Mouse (Mus musculus) heart, embryonic 14.5 days (tissue): ENCODE results near the gene Pygo2. TPM values are rescaled to one million over a fixed set of nuclear protein-coding genes. Genes with fewer than 3 reads are reported as not detected.

Source experiments
- ATAC-seq: fragments of 200-750 bp; cut with Nextera tagmentation; 2 replicates; pipeline ENCODE4 v1.8.0; 2017; ENCODE audit warnings: low read depth, moderate TSS enrichment; ENCODE audit not compliant: insufficient number of reproducible peaks, insufficient read depth, low FRiP score
- H3K27ac ChIP-seq, 2 experiments: fragments of 200-500 bp in 1 of 2; fragments of 300-500 bp in 1 of 2; sonication (generic) in 1 of 2; replicated peaks in 1 of 2; 2 replicates each; pipeline ENCODE4 v1.5.1; 2012 to 2014; ENCODE audit warnings: low read depth in 2 of 2, low read length in 2 of 2, control low read depth in 1 of 2, mild to moderate bottlenecking in 1 of 2, mixed read lengths in 1 of 2; ENCODE audit not compliant: control insufficient read depth in 1 of 2, insufficient read depth in 1 of 2
- H3K27me3 ChIP-seq: fragments of 300-500 bp; sonication (generic); 2 replicates; pipeline ENCODE4 v1.6.1; 2014; ENCODE audit warnings: mild to moderate bottlenecking, low read length, control low read depth; ENCODE audit not compliant: control insufficient read depth, insufficient read depth
- H3K36me3 ChIP-seq: fragments of 300-500 bp; sonication (generic); 2 replicates; pipeline ENCODE4 v1.6.1; 2014; ENCODE audit warnings: mild to moderate bottlenecking, control low read depth, low read length, mixed read lengths; ENCODE audit not compliant: control insufficient read depth, insufficient read depth
- H3K4me1 ChIP-seq, 2 experiments: fragments of 200-500 bp in 1 of 2; fragments of 300-500 bp in 1 of 2; sonication (generic) in 1 of 2; 2 replicates each; pipeline ENCODE4 v1.6.1; 2012 to 2014; ENCODE audit warnings: low read length in 2 of 2, control low read depth in 1 of 2, mixed read lengths in 1 of 2; ENCODE audit not compliant: control insufficient read depth in 2 of 2, insufficient read depth in 2 of 2
- H3K4me2 ChIP-seq: fragments of 300-500 bp; sonication (generic); 2 replicates; pipeline ENCODE4 v1.6.1; 2014; ENCODE audit warnings: mild to moderate bottlenecking, low read length
- H3K4me3 ChIP-seq, 2 experiments: fragments of 200-500 bp in 1 of 2; fragments of 300-500 bp in 1 of 2; sonication (generic) in 1 of 2; 2 replicates each; pipeline ENCODE4 v1.5.1; 2012 to 2014; ENCODE audit warnings: low read length in 2 of 2, mild to moderate bottlenecking in 2 of 2, control low read depth in 1 of 2, low read depth in 1 of 2, moderate library complexity in 1 of 2; ENCODE audit not compliant: control insufficient read depth in 1 of 2, insufficient read depth in 1 of 2
- H3K9ac ChIP-seq: fragments of 300-500 bp; sonication (generic); 2 replicates; pipeline ENCODE4 v1.6.1; 2014; ENCODE audit warnings: mild to moderate bottlenecking, low read length
- H3K9me3 ChIP-seq: fragments of 300-500 bp; sonication (generic); 2 replicates; pipeline ENCODE4 v1.6.1; 2016; ENCODE audit warnings: low read length, control low read depth; ENCODE audit not compliant: control insufficient read depth
- WGBS: fragments of 180-500 bp; shearing (Covaris S2); extraction: QIAGEN DNeasy Blood & Tissue Kit; methylation state at CpG from one replicate; pipeline ENCODE4 v1.1.7; 2014; 5-methylcytosine and 5-hydroxymethylcytosine counted together
- polyA plus RNA-seq: library from polyadenylated mRNA; unstranded; fragments of >200 nt; fragmentation: Nextera tagmentation; extraction: Ambion mirVana; gene quantifications from 2 replicates; pipeline ENCODE4 v1.2.1, GENCODE M21; 2014

Gene Pygo2
- polyA plus RNA-seq, 1 experiment from 2014 or later = 27.8 TPM

GRCm38 (mm10) chr3:89394894-89395256 lies 35.1 kb upstream of the Pygo2 start:
- Histone ChIP-seq H3K9ac (peak overlapping the region; percentile 67), H3K27ac (peak overlapping the region; percentile 73 to 86), H3K36me3 (peaks cover 2% of the 10 kb centered on the region; the same call in 1 of the 2 replicates), H3K4me2 (peak overlapping the region; percentile 93), H3K4me1 (peaks cover 22 to 33% of the 10 kb centered on the region in 2 experiments), H3K27me3 (no peaks in the 10 kb centered on the region), H3K4me3 (peak overlapping the region; percentile 58 to 62), H3K9me3 (no peaks in the 10 kb centered on the region)
- ATAC-seq = peak; percentile 10
- WGBS = under 1% methylated on average over 12 of the region's 12 CpGs

GRCm38 (mm10) chr3:89395419-89395805 lies 34.6 kb upstream of the Pygo2 start:
- peaks cover 18 to 30% of the 10 kb centered on the region in 2 experiments for H3K4me1 ChIP-seq
- WGBS = 4% methylated on average over 10 of the region's 10 CpGs
- H3K27me3 ChIP-seq = no peaks in the 10 kb centered on the region
- peak overlapping the region; percentile 58 to 62 for H3K4me3 ChIP-seq
- ATAC-seq = no peak
- H3K9ac ChIP-seq = peak overlapping the region; percentile 67
- H3K27ac ChIP-seq = peak overlapping the region; percentile 73 to 86
- H3K9me3 ChIP-seq = no peaks in the 10 kb centered on the region
- H3K36me3 ChIP-seq = peaks cover 6% of the 10 kb centered on the region; the same call in 1 of the 2 replicates
- peak overlapping the region; percentile 93 for H3K4me2 ChIP-seq

- Histone ChIP-seq H3K36me3 (peaks cover 7% of the 10 kb centered on the region; the same call in 1 of the 2 replicates), H3K27me3 (no peaks in the 10 kb centered on the region), H3K4me2 (peak overlapping the region; percentile 93), H3K4me1 (peaks cover 14 to 23% of the 10 kb centered on the region in 2 experiments), H3K9ac (peak overlapping the region; percentile 67), H3K4me3 (peak overlapping the region; percentile 58 to 62), H3K27ac (peak overlapping the region; percentile 73 to 86), H3K9me3 (no peaks in the 10 kb centered on the region)
- WGBS = under 1% methylated on average over 44 of the region's 44 CpGs
- no peak for ATAC-seq
Measured at GRCm38 (mm10) chr3:89395806-89396653, 34.0 kb upstream of the Pygo2 start.

- peak overlapping the region; percentile 58 to 62 for H3K4me3 ChIP-seq
- peaks cover 13% of the 10 kb centered on the region for H3K36me3 ChIP-seq
- peak overlapping the region; percentile 42 to 86 for H3K27ac ChIP-seq
- H3K27me3 ChIP-seq = no peaks in the 10 kb centered on the region
- peak overlapping the region; percentile 67 for H3K9ac ChIP-seq
- no peaks in the 10 kb centered on the region for H3K9me3 ChIP-seq
- no peak for ATAC-seq
- peaks cover 12 to 18% of the 10 kb centered on the region in 2 experiments for H3K4me1 ChIP-seq
- peak overlapping the region; percentile 93 for H3K4me2 ChIP-seq
- 0% methylated on average over 4 of the region's 4 CpGs for WGBS
Measured at GRCm38 (mm10) chr3:89396654-89397005, 33.4 kb upstream of the Pygo2 start.

- no peak overlapping the region for H3K4me2 ChIP-seq
- no peak overlapping the region for H3K4me3 ChIP-seq
- no peak overlapping the region for H3K9ac ChIP-seq
- no peaks in the 10 kb centered on the region for H3K27me3 ChIP-seq
- H3K36me3 ChIP-seq = peaks cover 55% of the 10 kb centered on the region
- no peak for ATAC-seq
- no peak overlapping the region for H3K27ac ChIP-seq
- H3K9me3 ChIP-seq = no peaks in the 10 kb centered on the region
- peaks cover 4 to 7% of the 10 kb centered on the region in 2 experiments for H3K4me1 ChIP-seq
- 84% methylated on average over 7 of the region's 7 CpGs for WGBS
Measured at GRCm38 (mm10) chr3:89401329-89401728, 28.7 kb upstream of the Pygo2 start.

GRCm38 (mm10) chr3:89402693-89403092 lies 27.3 kb upstream of the Pygo2 start, which contains the start of gene Lenep:
Lenep (minus strand) TSS chr3:89402793.
- Histone ChIP-seq H3K27me3 (no peaks in the 10 kb centered on the region), H3K36me3 (peaks cover 66% of the 10 kb centered on the region), H3K4me1 (no peaks in the 10 kb centered on the region), H3K9ac (no peak within 1 kb of the TSS), H3K4me2 (no peak within 1 kb of the TSS), H3K27ac (no peak within 1 kb of the TSS), H3K4me3 (no peak within 1 kb of the TSS), H3K9me3 (no peaks in the 10 kb centered on the region)
- 80% methylated on average over 5 of the region's 5 CpGs for WGBS
- no peak for ATAC-seq

- ATAC-seq = no peak
- Histone ChIP-seq H3K4me3 (no peak overlapping the region), H3K9me3 (no peaks in the 10 kb centered on the region), H3K4me2 (no peak overlapping the region), H3K27me3 (no peaks in the 10 kb centered on the region), H3K4me1 (peaks cover 6 to 7% of the 10 kb centered on the region in 2 experiments), H3K27ac (no peak overlapping the region), H3K9ac (no peak overlapping the region), H3K36me3 (peaks cover 62% of the 10 kb centered on the region)
- 84% methylated on average over 6 of the region's 6 CpGs for WGBS
Measured at GRCm38 (mm10) chr3:89406887-89407286, 23.1 kb upstream of the Pygo2 start.
